Mouse (Mus musculus) monocyte, adult 2 months (primary cell): ENCODE data around the gene B3gat3.
"Not testable (repeated sequence)": the region's sequence is repeated elsewhere in the genome, so short reads cannot be mapped to it uniquely, and the experiment has no call there.

ENCODE experiments used
- DNase-seq, 2 experiments: peaks; one replicate each; pipeline ENCODE4 v3.0.0; 2022; ENCODE audit warnings: low spot score in 2 of 2, low read depth in 1 of 2

B3gat3 gene

GRCm38 (mm10) chr19:8920073-8920736 lies at the start of gene B3gat3:
Gene B3gat3 (plus strand): TSS chr19:8920374.
- peak; percentile 68 to 81 for DNase-seq

GRCm38 (mm10) chr19:8870381-8870780 lies 49.8 kb upstream of the B3gat3 start:
- DNase-seq, result not testable (repeated sequence)

DNA sequence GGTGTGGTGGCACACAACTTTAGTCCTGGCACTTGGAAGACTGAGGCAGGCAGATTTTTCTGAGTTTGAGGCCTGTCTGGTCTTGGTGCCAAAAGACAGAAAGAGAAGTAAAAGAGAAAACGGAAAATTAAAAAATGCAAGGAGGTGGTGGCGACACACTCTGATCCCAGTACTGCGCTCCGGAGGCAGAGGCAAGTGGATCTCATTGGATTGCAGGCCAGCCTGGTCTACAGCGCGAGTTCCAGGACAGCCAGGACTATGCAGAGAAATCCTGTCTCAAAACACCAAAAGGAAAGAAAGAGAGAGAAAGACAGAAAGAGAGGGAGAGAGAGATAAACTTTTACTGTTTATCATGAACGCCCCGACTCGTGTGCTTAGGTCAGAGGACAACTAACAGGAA lies 49.3 kb upstream of the B3gat3 start:
- DNase-seq, result no peak

DNA sequence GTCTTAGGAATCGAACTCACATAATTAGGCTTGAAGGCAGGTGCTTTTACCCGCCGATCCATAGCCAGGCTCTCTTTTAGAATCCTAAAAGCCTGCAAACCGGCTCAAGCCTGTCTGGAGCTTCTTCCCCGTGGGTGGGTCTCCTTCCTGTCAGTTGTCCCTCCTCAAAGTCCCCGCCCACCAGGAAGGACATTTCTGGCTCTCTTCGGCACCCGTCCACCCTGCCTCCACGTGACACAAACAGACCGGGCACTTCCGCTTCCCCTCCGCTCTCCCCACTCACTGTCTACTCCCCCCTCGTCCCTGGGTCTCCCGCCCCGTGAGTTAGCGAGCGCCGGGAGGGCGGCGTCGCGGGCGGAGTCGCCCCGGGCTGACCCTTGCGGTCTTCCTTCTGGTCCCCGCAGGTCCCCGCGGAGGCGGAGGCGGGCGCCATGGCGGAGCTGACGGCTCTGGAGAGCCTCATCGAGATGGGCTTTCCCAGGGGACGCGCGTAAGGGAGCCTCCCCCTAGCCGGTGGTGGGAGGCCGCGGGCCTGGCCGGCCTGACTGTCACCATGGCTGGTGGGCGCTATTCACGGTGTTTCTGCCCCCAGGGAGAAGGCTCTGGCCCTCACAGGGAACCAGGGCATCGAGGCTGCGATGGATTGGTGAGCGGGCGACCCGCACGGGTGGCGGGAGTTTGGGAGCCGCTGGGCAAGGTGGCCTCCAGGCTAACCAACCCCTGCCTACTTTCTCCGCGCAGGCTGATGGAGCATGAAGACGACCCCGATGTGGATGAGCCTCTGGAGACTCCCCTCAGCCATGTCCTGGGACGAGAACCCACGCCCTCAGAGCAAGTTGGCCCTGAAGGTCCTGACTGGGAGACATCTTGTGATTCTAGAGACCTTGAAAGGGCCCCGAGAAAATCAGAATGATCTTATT lies 48.6 kb upstream of the B3gat3 start, which contains the start of gene Ubxn1:
TSS of gene Ubxn1 (plus strand) at position 230 of the 920 bp plus-strand sequence.
- DNase-seq, result peak; percentile 93 to 94

DNA sequence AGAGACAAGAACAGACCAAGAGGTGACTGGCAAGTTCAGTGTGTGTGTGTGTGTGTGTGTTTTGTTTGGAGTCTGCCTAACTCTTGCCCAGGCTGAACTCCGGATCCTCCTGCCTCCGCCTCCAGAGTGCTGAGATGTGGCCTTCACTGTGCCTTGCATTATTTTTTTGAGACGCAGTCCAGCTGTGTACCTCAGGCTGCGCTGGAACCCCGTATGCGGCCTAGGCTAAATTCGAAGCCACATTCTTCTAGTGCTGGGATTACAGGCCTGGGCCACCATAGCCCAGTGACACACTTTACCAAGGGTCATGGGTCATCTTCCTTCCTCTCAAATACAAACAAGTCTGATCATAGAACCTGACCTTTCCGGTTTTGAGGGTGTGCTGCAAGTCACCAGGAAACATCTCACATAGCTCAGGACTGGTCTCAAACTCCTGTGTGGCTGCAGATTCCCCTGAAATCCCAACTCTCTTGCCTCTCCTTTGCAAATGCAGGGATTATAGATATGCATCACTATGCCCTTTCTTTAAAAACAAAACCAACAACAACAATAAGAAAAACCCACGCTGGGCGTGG lies 47.8 kb upstream of the B3gat3 start:
- no peak for DNase-seq

GRCm38 (mm10) chr19:8875031-8875430 lies 45.1 kb upstream of the B3gat3 start:
- no peak for DNase-seq

DNA sequence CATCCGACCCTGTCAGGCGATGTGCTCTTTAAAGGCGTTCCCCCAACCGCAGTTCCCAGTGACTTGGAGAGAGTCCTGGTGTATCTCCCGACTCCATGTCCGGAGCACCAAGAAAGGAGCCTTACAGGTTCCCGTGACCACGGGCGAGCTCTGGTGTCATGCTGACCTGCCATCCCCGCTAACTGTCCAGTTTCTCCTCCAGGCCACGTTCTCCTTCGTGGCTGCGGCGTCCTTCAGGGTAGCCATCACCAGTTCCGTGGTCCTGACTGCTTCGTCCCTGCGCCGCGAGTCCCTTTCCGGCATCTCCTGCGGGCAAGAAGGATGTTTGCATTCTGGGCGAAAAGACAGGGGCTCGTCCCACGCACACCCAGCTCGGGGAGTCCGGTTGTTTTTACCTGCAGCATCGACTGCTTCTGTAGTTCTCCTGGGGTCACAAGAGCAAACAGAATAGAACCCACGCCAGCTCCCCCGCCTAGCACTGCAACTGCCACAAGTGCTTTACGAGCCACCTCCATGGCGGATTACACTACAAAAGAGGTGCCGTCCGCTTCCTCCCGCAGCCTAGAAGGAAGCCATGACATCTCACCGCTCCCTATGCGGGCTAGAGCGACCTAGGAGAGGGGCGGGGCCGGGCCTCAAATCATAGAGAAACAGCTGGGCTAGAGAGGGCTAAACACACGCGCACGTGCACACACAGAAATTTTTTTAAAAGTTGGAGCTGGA lies 39.7 kb upstream of the B3gat3 start, which contains the start of gene Uqcc3:
TSS of gene Uqcc3 (minus strand) at position 613 of the 723 bp plus-strand sequence.
- DNase-seq, result peak; percentile 72 to 85

GRCm38 (mm10) chr19:8881034-8881392 lies 39.2 kb upstream of the B3gat3 start:
- no peak for DNase-seq

- no peak for DNase-seq
Measured at GRCm38 (mm10) chr19:8883616-8884015, 36.6 kb upstream of the B3gat3 start, which contains the start of the genes Lbhd1 and Gm49403. Gene Lbhd1 (plus strand): TSS chr19:8883732. Gene Gm49403 (plus strand): TSS chr19:8883930.

DNA sequence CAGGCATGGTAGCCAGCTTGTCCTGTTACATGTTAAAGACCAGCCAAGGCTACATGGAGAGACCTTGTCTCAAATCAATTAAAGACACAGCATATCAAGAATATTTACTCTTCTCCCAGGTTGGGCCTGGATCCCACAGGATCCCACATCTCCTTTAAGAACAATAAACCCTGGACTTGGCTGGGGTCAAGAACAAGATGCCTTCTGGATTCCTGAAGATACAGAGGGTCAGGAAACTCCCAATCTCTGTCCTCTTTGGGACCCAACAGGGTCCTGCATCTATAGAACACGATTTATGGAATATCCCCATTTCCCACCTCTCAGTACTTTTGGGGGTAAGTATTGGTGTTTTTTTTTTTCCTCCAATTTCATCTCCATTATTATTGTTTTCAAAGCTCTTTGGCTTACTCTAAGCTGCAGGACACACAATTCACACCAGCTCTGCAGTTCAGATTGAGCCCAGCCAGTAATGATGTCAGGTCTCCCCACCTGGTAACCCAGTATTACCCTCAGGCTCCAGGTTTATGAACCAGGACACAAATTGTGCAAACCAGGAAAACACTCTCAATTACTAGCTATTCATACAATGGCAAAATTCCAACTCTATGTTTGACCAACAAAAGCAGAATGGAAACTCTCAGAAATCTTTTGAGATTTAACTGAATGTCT lies 33.1 kb upstream of the B3gat3 start:
- DNase-seq, result no peak

DNA sequence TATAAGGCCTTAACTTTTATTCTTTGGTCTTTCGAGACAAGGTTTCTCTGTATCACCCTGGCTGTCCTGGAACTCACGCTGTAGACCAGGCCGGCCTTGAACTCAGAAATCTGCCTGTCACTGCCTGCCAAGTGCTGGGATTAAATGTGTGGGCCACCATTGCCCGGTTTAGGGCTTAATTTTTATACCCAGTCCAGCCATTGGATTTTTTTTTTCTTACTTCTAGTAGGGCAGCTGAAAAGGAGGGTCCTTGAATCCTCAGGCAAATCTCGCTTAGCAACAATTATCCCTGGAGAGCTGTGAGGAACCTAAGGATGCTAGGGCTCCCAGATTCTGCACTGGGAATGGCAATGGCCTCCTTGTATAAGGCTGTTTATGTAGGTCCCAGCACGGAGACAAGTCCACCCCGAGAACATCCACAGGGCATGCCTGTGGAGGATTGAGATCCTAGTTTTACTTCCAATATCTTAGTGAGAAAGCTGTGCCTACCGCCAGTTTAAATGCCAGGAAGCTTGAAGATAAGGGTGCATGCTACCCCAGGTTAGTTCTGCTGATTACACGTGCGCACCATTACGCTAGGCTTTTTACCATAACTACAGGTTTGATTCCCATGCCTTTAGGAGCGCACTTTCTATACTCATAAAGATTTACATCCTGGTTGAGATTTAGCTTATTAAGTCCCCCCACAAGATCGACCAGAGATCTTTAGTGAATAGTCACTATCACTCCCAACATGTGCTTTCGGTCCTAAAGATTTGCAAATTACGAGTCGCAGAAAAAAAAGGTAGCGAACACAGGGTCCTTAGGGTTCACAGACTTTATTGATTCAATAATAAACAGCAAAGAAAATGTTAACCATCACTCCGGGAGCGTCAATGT lies 32.4 kb upstream of the B3gat3 start:
- no peak for DNase-seq

DNA sequence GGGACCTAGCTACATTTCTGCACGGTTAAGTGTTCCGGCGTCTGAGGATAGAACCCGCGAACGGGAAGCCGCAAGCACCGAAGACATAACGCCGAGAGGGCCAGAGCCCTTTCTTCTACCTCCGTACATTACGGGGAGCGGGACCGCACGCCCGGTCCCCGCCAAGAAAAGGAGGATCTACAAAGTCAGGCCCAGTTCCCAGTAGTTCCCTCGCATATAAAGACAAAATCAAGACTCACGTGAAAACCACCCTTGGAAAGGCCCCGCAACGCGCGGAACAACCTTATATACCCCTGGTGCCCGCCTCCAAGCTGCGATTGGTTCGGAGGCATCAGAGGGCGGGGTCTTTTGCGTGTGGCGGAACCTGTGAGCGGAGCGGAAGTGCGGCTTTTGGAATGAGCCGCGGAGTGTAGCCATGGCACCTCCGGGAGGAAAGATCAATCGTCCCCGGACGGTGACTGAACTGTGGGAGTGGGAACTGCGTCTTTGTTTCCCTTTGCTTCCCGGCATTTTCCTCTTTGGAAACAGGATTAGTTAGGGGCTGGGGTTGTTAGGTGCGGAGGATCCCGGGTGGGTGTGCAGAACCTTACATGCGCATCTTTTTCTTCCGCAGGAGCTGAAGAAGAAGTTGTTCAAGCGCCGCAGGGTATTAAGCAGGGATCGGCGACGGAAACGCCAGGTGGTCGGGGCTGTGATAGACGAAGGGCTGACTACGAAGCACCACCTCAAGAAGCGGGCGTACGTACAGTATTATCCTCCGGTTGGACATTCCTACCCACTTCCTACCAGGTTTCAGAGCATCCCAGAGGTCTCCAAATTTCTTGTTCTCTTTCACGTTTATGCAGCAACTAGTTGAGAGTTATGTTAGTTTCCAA lies 31.4 kb upstream of the B3gat3 start, which contains the start of the genes 1810009A15Rik and Gm49416:
TSS of gene 1810009A15Rik (plus strand) at position 343 of the 875 bp plus-strand sequence.
TSS of gene Gm49416 (plus strand) at position 416 of the 875 bp plus-strand sequence.
- DNase-seq, result peak; percentile 88 to 89

- peak; percentile 50 to 70 for DNase-seq
Measured at GRCm38 (mm10) chr19:8892829-8893766, 27.1 kb upstream of the B3gat3 start, which contains the start of gene Ints5. Gene Ints5 (plus strand): TSS chr19:8893005.

- no peak for DNase-seq
Measured at GRCm38 (mm10) chr19:8895397-8895960, 24.7 kb upstream of the B3gat3 start.

DNA sequence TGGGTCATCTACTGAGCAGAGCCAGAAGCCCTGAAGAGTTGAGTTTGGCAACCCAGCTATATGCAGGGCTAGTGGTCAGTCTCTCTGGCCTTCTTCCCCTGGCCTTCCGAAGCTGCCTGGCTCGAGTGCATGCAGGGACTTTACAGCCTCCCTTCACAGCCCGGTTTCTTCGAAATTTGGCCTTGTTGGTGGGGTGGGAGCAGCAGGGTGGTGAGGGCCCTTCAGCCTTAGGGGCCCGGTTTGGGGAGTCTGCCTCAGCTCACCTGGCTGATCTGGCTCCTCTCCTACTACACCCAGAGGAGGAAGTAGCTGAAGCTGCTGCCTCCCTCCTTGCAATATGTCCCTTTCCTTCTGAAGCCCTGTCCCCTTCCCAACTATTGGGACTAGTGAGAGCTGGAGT lies 23.9 kb upstream of the B3gat3 start:
- not testable (repeated sequence) for DNase-seq

GRCm38 (mm10) chr19:8897211-8897864 lies 22.8 kb upstream of the B3gat3 start:
- DNase-seq, result not testable (repeated sequence)
